Mouse (Mus musculus): Measurements from ENCODE around the gene Igf2bp3. TPM values are rescaled to one million over a fixed set of nuclear protein-coding genes. Genes with fewer than 3 reads are reported as not detected.
A peak's percentile ranks its signal among the peaks of the same experiment; 100 is the strongest.
"Not testable (repeated sequence)": the region's sequence is repeated elsewhere in the genome, so short reads cannot be mapped to it uniquely, and the experiment has no call there.

The Igf2bp3 gene
- 25.4 and 30.4 TPM in 2 replicates for polyA plus RNA-seq (2014; fragmentation: Nextera tagmentation; extraction: Ambion mirVana)

GRCm38 (mm10) chr6:49214928-49215747, at the start of gene Igf2bp3:
Igf2bp3 (minus strand) TSS chr6:49214957.
- under 1% methylated on average over 67 of the region's 68 CpGs for WGBS

GRCm38 (mm10) chr6:49264446-49264845, 49.7 kb upstream of the Igf2bp3 start:
- not testable (repeated sequence) for H3K9me3 ChIP-seq (ENCODE audit: control insufficient read depth, low read length); H3K4me3 ChIP-seq (replicated peaks; ENCODE audit: low read length); H3K9ac ChIP-seq; ATAC-seq (ENCODE audit: low FRiP score); H3K36me3 ChIP-seq (replicated peaks; ENCODE audit: control insufficient read depth, insufficient read depth); H3K27me3 ChIP-seq (ENCODE audit: control insufficient read depth, insufficient read depth, low read length); DNase-seq (ENCODE audit: low spot score)
- peak overlapping the region; percentile 97; the same call in 1 of the 2 replicates for H3K27ac ChIP-seq
- peak overlapping the region; percentile 90 for H3K4me2 ChIP-seq (replicated peaks)
- 90% methylated on average over 7 of the region's 7 CpGs for WGBS
- peaks cover 16% of the 10 kb centered on the region for H3K4me1 ChIP-seq (replicated peaks; ENCODE audit: control insufficient read depth, insufficient read depth, low read length)

More at GRCm38 (mm10) chr6:49214928-49215747, at the start of gene Igf2bp3:
- ATAC-seq (ENCODE audit: low FRiP score) (peak; percentile 83), DNase-seq (ENCODE audit: low spot score) (peak; percentile 86)
- H3K9me3 ChIP-seq (ENCODE audit: control insufficient read depth, low read length) = no peaks in the 10 kb centered on the region
- H3K27ac ChIP-seq = peak within 1 kb of the TSS; percentile 96
- peaks cover 38% of the 10 kb centered on the region for H3K4me1 ChIP-seq (replicated peaks; ENCODE audit: control insufficient read depth, insufficient read depth, low read length)
- H3K4me2 ChIP-seq (replicated peaks) = peak within 1 kb of the TSS; percentile 85
- H3K27me3 ChIP-seq (ENCODE audit: control insufficient read depth, insufficient read depth, low read length) = no peaks in the 10 kb centered on the region
- H3K36me3 ChIP-seq (replicated peaks; ENCODE audit: control insufficient read depth, insufficient read depth) = no peaks in the 10 kb centered on the region
- peak within 1 kb of the TSS; percentile 72 for H3K4me3 ChIP-seq (replicated peaks; ENCODE audit: low read length)
- H3K9ac ChIP-seq = peak within 1 kb of the TSS; percentile 83

GRCm38 (mm10) chr6:49263847-49264243, 49.1 kb upstream of the Igf2bp3 start, which contains the start of gene Tra2a:
Tra2a (minus strand) TSS chr6:49264033.
- no peaks in the 10 kb centered on the region for H3K36me3 ChIP-seq (replicated peaks; ENCODE audit: control insufficient read depth, insufficient read depth)
- H3K9me3 ChIP-seq (ENCODE audit: control insufficient read depth, low read length) = no peaks in the 10 kb centered on the region
- WGBS = under 1% methylated on average over 39 of the region's 39 CpGs

GRCm38 (mm10) chr6:49263081-49263846, 48.5 kb upstream of the Igf2bp3 start:
- peak overlapping the region; percentile 99 for H3K9ac ChIP-seq
- no peaks in the 10 kb centered on the region for H3K9me3 ChIP-seq (ENCODE audit: control insufficient read depth, low read length)
- under 1% methylated on average over 70 of the region's 71 CpGs for WGBS
- H3K27ac ChIP-seq = peak overlapping the region; percentile 97
- no peaks in the 10 kb centered on the region for H3K27me3 ChIP-seq (ENCODE audit: control insufficient read depth, insufficient read depth, low read length)
- H3K4me2 ChIP-seq (replicated peaks) = peak overlapping the region; percentile 90
- peak; percentile 30 for DNase-seq (ENCODE audit: low spot score)
- H3K4me1 ChIP-seq (replicated peaks; ENCODE audit: control insufficient read depth, insufficient read depth, low read length) = peaks cover 16% of the 10 kb centered on the region
- H3K4me3 ChIP-seq (replicated peaks; ENCODE audit: low read length) = peak overlapping the region; percentile 94
- H3K36me3 ChIP-seq (replicated peaks; ENCODE audit: control insufficient read depth, insufficient read depth) = no peaks in the 10 kb centered on the region
- peak; percentile 81 for ATAC-seq (ENCODE audit: low FRiP score)

More at GRCm38 (mm10) chr6:49263847-49264243, 49.1 kb upstream of the Igf2bp3 start, which contains the start of gene Tra2a:
- no peaks in the 10 kb centered on the region for H3K27me3 ChIP-seq (ENCODE audit: control insufficient read depth, insufficient read depth, low read length)
- DNase-seq (ENCODE audit: low spot score) = peak; percentile 97
- H3K4me1 ChIP-seq (replicated peaks; ENCODE audit: control insufficient read depth, insufficient read depth, low read length) = peaks cover 16% of the 10 kb centered on the region
- peak within 1 kb of the TSS; percentile 90 for H3K4me2 ChIP-seq (replicated peaks)
- ATAC-seq (ENCODE audit: low FRiP score) = peak; percentile 96
- peak within 1 kb of the TSS; percentile 99 for H3K9ac ChIP-seq
- H3K4me3 ChIP-seq (replicated peaks; ENCODE audit: low read length) = peak within 1 kb of the TSS; percentile 94
- H3K27ac ChIP-seq = peak within 1 kb of the TSS; percentile 97

GRCm38 (mm10) chr6:49262421-49262820, 47.7 kb upstream of the Igf2bp3 start:
- under 1% methylated on average over 9 of the region's 9 CpGs for WGBS
- Histone ChIP-seq H3K36me3 (replicated peaks; ENCODE audit: control insufficient read depth, insufficient read depth) (no peaks in the 10 kb centered on the region), H3K4me1 (replicated peaks; ENCODE audit: control insufficient read depth, insufficient read depth, low read length) (peaks cover 16% of the 10 kb centered on the region), H3K4me2 (replicated peaks) (peak overlapping the region; percentile 90), H3K9ac (peak overlapping the region; percentile 99), H3K27me3 (ENCODE audit: control insufficient read depth, insufficient read depth, low read length) (no peaks in the 10 kb centered on the region), H3K4me3 (replicated peaks; ENCODE audit: low read length) (peak overlapping the region; percentile 94), H3K27ac (peak overlapping the region; percentile 97; the same call in 1 of the 2 replicates), H3K9me3 (ENCODE audit: control insufficient read depth, low read length) (no peaks in the 10 kb centered on the region)
- ATAC-seq (ENCODE audit: low FRiP score) = no peak
- peak; percentile 46 for DNase-seq (ENCODE audit: low spot score)

GRCm38 (mm10) chr6:49259711-49260110, 45.0 kb upstream of the Igf2bp3 start:
- Histone ChIP-seq H3K9ac (no peak overlapping the region), H3K4me1 (replicated peaks; ENCODE audit: control insufficient read depth, insufficient read depth, low read length) (peaks cover 16% of the 10 kb centered on the region), H3K27me3 (ENCODE audit: control insufficient read depth, insufficient read depth, low read length) (no peaks in the 10 kb centered on the region), H3K36me3 (replicated peaks; ENCODE audit: control insufficient read depth, insufficient read depth) (no peaks in the 10 kb centered on the region), H3K27ac (no peak overlapping the region), H3K9me3 (ENCODE audit: control insufficient read depth, low read length) (no peaks in the 10 kb centered on the region), H3K4me3 (replicated peaks; ENCODE audit: low read length) (no peak overlapping the region), H3K4me2 (replicated peaks) (no peak overlapping the region)
- 63% methylated on average over 5 of the region's 5 CpGs for WGBS
- ATAC-seq (ENCODE audit: low FRiP score) (no peak), DNase-seq (ENCODE audit: low spot score) (no peak)

- Histone ChIP-seq H3K9ac (no peak overlapping the region), H3K9me3 (ENCODE audit: control insufficient read depth, low read length) (no peaks in the 10 kb centered on the region), H3K4me3 (replicated peaks; ENCODE audit: low read length) (no peak overlapping the region), H3K27me3 (ENCODE audit: control insufficient read depth, insufficient read depth, low read length) (no peaks in the 10 kb centered on the region), H3K27ac (no peak overlapping the region), H3K4me2 (replicated peaks) (no peak overlapping the region), H3K36me3 (replicated peaks; ENCODE audit: control insufficient read depth, insufficient read depth) (no peaks in the 10 kb centered on the region), H3K4me1 (replicated peaks; ENCODE audit: control insufficient read depth, insufficient read depth, low read length) (peaks cover 16% of the 10 kb centered on the region)
- 95% methylated on average over 2 of the region's 2 CpGs for WGBS
- DNase-seq (ENCODE audit: low spot score) = no peak
- ATAC-seq (ENCODE audit: low FRiP score) = no peak
Observed at GRCm38 (mm10) chr6:49257880-49258279, 43.1 kb upstream of the Igf2bp3 start.

- ATAC-seq (ENCODE audit: low FRiP score) (no peak), DNase-seq (ENCODE audit: low spot score) (no peak)
- Histone ChIP-seq H3K4me2 (replicated peaks) (no peak overlapping the region), H3K9ac (no peak overlapping the region), H3K27ac (no peak overlapping the region), H3K27me3 (ENCODE audit: control insufficient read depth, insufficient read depth, low read length) (no peaks in the 10 kb centered on the region), H3K9me3 (ENCODE audit: control insufficient read depth, low read length) (no peaks in the 10 kb centered on the region), H3K4me3 (replicated peaks; ENCODE audit: low read length) (no peak overlapping the region), H3K4me1 (replicated peaks; ENCODE audit: control insufficient read depth, insufficient read depth, low read length) (no peaks in the 10 kb centered on the region), H3K36me3 (replicated peaks; ENCODE audit: control insufficient read depth, insufficient read depth) (peaks cover 51% of the 10 kb centered on the region)
- 97% methylated on average over 8 of the region's 8 CpGs for WGBS
Observed at GRCm38 (mm10) chr6:49252207-49252606, 37.5 kb upstream of the Igf2bp3 start.

GRCm38 (mm10) chr6:49251199-49251598, 36.4 kb upstream of the Igf2bp3 start:
- no peak for ATAC-seq (ENCODE audit: low FRiP score)
- Histone ChIP-seq H3K27ac (no peak overlapping the region), H3K4me2 (replicated peaks) (no peak overlapping the region), H3K9me3 (ENCODE audit: control insufficient read depth, low read length) (no peaks in the 10 kb centered on the region), H3K4me3 (replicated peaks; ENCODE audit: low read length) (no peak overlapping the region), H3K4me1 (replicated peaks; ENCODE audit: control insufficient read depth, insufficient read depth, low read length) (no peaks in the 10 kb centered on the region), H3K36me3 (replicated peaks; ENCODE audit: control insufficient read depth, insufficient read depth) (peaks cover 57% of the 10 kb centered on the region), H3K9ac (no peak overlapping the region), H3K27me3 (ENCODE audit: control insufficient read depth, insufficient read depth, low read length) (no peaks in the 10 kb centered on the region)
- 99% methylated on average over 2 of the region's 2 CpGs for WGBS
- DNase-seq (ENCODE audit: low spot score) = no peak

Measured in hindbrain, embryonic 14.5 days (tissue).